Mouse (Mus musculus) cerebellum, postnatal 10 days (tissue): ENCODE data around the gene Eda2r.

Experiments
- DNase-seq, 2 experiments: peaks; one replicate each; pipeline ENCODE4 v3.0.0; 2021; ENCODE audit warnings: mixed read lengths in 2 of 2

Gene Eda2r

GRCm38 (mm10) chrX:97377065-97377421, at the start of gene Eda2r:
Eda2r (minus strand) TSS chrX:97377216.
- peak; percentile 52 to 61 for DNase-seq

- DNase-seq: no peak
Observed at GRCm38 (mm10) chrX:97397872-97398271, 20.9 kb upstream of the Eda2r start.

GRCm38 (mm10) chrX:97378076-97378475, 1.1 kb upstream of the Eda2r start:
- DNase-seq: no peak

DNA sequence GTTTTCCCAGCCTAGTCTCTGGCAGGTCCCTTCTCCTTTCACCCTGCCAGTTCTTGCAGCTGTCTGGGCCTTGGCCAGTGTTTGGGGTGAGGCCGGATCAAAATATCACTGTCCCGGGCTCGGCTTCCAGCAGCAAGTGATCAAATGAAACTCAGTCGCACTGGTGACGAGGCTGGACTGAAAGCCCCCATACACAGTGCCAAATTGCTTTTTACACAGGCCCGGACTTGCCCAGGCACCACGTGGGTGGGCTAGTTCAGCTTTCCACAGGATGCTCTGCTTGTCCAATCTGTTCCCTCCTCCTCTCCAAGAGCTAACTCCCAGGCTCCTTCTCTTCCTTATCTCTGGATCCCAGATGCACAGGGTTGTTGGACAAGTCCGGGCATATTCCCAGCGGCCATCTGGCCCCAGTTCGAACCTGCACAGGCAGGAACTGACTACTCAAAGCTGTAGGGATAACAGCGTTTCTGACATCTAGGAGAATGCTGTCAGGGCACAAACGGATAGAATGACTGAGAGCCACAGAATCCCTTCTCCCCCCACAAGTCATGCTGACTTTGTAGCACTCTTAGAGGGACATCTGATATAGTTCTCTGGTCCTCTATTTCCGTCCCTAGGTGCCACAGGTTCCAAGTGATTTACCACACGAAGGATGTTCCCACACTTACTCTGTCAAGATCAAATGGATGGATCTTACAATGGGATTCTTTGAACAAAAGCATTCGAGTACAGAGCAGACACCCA, 523 bp downstream of the Eda2r start:
- DNase-seq: peak; percentile 47 to 68

GRCm38 (mm10) chrX:97372826-97373225, 4.2 kb downstream of the Eda2r start:
- no peak for DNase-seq

DNA sequence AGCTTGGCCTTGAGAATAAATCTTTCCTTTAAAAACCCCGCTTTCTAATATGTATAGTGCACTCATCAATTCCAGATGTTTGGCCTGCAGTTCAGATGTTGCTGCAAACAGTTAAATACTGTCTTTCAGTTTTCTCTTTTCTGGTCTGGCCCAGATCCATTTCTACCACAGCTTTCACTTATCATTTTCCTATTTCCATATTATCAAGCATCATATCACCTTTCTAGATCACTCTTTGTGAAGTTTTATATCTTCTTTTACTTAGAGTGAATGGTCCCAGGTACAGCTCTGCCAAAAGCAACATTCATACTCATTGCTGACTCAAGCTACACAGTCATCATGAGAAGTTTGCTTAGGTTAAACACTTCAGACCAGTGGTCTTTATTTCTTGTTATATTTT, 7.8 kb downstream of the Eda2r start:
- DNase-seq: no peak

DNA sequence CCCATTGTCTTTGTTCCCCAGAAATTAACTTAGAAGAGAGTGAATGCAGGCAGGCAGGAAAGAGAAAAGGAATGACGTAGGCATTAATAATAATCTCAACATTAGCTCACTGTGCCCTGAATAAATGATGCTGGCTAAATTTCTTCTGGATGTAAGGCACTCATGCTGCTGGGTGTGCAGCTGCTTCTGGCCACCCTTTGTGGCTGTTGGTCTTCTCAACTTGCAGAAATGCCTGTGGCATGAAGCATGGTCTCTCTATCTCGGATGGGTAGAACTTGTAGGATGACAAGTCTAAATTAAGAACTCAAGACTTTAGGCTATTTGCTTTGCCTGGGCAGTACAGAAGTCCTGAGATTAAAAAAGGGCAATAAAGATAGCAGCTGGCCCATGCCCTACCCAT, 8.3 kb downstream of the Eda2r start:
- DNase-seq: no peak

GRCm38 (mm10) chrX:97360919-97361318, 16.1 kb downstream of the Eda2r start:
- peak in 1 of 2 experiments; percentile 12 for DNase-seq

DNA sequence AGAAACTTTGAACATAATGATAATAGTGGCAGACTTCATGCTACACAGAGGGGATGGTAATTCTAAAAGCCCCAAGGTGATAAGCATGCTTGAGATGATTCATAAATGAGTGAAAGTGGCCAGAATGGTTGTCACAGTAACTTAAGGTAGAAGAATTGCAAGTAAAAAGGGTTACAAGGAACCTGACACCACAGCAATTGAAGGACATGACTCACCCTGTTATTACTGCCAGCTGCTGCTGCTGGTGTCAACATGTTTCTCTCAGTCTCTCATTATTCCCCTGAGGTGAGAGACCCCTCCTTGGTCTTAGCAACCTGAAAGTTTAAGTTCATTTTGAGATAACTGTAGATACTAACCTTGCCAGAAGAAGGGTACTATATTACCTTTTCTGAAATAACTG, 49.1 kb downstream of the Eda2r start:
- DNase-seq: no peak
